Mouse (Mus musculus) frontal cortex, adult (tissue): ENCODE data around the gene Tbc1d14.
A peak's percentile ranks its signal among the peaks of the same experiment; 100 is the strongest.

ENCODE experiments used
- ATAC-seq: cut with Nextera tagmentation; 2 replicates; pipeline ENCODE4 v1.9.2; 2017; ENCODE audit warnings: mild to moderate bottlenecking, moderate library complexity, mixed read lengths; ENCODE audit not compliant: low TSS enrichment

The Tbc1d14 gene

DNA sequence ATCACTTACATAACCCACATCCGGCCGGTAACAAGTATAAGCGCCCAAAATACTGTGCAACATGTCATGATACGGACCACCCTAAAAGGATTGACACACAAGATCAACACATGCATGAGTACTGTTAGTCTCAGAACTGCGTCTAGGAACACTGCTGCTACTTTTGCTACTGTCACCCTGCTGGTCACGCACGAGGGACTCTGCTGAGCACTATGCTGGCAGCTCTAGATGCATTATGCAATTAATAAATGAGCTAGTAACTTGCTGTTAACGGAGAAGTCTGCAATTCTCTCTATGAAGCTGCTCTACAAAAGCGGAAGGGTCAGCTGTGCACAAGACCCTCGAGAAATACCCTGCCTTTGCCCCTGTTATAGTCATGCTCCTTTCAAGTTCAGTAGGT is 84.7 kb downstream of the Tbc1d14 start:
- ATAC-seq = no peak

DNA sequence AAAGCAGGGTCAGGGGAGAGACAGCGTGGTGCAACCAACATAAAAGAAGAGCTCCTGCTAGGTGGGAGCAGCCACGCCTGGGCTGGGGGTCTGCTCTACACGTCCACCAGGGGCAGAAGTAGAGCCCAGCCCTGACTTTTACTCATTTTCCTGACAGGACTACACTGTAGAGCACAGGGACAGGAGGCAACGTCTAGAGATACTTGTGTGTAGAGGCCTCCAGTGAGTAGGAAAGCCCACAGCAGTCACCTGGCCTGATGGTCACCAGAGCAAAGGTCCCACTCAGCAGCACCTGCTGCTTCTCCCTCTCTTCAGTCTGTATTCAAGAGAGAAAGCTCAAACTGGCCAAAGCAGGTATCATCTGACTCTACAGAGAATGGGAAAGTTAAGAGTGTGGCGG is 87.4 kb downstream of the Tbc1d14 start:
- no peak for ATAC-seq

- ATAC-seq = no peak
Observed at GRCm38 (mm10) chr5:36505235-36505634, 87.8 kb downstream of the Tbc1d14 start.

- peak; percentile 88 for ATAC-seq
Observed at GRCm38 (mm10) chr5:36494709-36495108, 98.4 kb downstream of the Tbc1d14 start.

DNA sequence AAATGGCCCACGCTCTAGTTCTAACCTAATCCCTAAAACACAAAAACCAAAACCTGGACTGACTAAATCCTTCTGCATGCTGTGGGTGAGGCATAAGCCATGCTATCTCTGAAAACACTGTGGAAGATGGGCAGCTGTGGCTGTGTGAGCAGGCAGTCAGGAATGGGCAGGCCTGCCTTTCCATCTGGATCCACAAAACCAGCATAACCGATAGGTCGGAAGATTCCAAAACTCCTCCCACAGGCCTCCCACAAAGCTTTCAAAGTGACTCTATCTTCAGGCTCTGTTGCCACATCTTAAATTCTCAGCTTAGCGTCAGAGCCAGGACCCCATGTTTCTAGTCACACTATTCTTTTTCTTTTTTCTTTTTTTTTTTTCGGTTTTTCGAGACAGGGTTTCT is 99.2 kb downstream of the Tbc1d14 start:
- ATAC-seq = peak; percentile 87

DNA sequence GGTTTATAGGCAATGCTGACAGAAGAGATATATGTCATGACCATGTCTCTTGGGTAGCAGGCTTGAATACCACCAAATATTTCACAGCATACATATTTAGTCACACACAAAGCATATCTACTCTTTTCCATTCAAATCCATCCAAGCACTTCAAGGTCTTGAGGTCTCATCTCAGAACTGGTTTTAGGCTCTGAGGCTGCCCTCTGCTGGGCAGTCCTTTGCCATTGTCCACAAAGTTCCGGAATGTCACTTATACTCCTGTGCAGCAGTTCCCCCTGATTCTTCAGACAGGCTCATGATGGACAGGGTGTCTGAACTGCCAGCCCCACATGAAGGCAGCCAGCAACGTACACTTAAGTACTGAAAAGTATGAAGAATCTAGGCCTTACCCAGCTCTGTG is 103.9 kb downstream of the Tbc1d14 start:
- ATAC-seq = no peak

DNA sequence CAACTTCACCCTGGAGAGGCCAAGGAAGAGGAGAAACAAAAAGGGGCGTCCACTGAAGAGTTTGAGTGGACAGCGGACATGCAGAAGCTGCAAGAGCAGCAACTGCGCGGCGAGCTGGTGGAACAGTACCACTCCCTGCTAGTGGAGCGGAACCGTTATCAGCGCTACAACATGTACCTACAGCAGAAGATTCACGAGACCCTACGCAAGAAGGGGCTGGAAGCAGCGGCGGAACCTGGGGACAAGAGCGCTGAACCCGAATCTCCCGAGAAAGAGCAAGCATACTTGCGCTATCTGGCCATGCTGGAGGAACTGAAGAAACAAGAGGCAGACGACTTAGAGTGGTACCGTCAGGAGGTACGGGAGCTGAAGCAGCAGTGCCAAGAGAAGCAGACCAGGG is 107.8 kb downstream of the Tbc1d14 start:
- no peak for ATAC-seq

- ATAC-seq = peak; percentile 92
Observed at GRCm38 (mm10) chr5:36484171-36484990, 108.7 kb downstream of the Tbc1d14 start, which contains the start of the genes Tada2b and Ccdc96. Gene Tada2b, minus strand, starts transcription at chr5:36484285. Gene Ccdc96, plus strand, starts transcription at chr5:36484588.

GRCm38 (mm10) chr5:36483203-36484101 is 109.6 kb downstream of the Tbc1d14 start:
- ATAC-seq = peak; percentile 44

DNA sequence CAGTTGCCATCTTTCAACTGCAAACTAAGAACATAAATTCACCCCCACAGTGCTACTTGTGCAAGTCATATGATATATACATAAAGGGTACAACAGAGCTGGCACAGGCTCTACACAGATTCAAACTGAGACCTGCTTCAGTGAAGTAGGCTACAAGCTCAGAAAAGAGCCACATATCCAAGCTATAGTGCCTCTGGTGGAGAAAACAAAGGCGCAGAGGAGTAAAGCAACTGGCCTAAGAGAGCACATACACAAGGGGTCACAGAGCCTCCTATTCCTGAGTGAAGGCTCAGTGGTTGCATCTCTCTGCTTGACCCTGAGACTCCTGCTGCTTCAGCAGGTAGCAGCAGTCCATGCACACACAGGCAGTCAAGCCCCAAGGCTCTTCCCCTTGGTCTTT is 112.0 kb downstream of the Tbc1d14 start:
- ATAC-seq = no peak

- no peak for ATAC-seq
Observed at GRCm38 (mm10) chr5:36480398-36480797, 112.7 kb downstream of the Tbc1d14 start.

GRCm38 (mm10) chr5:36479735-36480134 is 113.3 kb downstream of the Tbc1d14 start:
- ATAC-seq = no peak

DNA sequence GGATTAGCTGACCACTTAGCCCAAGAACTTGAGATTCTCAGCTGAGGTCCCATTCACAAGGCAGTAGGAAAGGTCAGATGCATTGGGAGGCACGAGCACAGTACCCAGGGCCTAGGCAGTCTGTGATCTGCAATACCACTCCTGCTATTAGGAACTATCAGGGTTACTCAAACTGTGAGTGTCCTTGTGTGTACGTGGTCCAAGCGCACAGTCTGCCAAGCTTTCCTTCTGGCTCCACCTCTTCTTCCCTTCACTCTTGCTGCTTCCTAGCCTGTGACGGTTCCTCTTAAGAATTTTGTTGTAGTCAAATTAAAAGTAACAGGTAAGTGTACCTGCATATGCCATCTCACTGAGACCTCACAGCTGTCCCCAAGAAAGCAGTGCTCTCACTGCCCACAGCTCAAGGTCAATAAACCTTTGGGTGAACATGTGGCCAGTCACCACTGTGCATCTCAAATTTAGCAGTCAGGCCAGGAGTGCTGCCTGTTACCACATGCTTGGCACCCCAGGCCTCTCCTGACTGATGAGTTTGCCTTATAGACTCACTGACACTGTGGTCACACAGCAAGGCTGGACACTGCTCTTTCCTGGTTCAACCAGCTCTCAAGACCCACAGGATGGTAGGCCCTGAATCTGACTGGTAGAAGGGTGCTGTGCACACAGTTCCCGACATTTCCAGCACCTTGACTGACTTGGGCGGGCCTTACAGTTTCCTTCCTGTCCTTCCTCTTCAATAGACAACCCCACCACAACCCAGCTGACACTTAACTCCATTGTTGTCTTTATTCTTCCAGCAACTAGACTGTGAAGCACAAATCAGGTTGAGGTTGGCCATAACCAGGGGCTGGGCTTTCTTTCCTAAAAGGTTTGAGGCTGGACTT is 114.3 kb downstream of the Tbc1d14 start:
- no peak for ATAC-seq

DNA sequence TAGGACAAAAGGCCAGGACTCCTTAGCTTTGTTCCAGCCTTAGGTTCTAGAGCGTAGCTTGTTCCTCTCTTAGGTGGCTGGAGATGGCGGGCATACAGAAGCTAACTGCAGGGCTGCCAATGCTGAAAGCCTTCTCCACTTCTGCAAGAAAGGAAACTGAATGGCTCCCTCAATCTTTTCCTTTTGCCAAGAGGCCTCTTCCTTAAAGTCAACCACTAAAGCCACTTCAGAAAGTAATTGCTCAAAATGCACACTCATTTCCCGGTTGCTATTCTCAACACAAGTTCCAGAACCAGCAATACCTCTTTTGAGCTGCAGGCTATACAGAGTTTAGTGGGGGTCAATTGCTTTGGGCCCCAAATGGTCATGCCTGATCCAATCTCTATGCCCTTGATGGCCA is 115.6 kb downstream of the Tbc1d14 start:
- no peak for ATAC-seq

DNA sequence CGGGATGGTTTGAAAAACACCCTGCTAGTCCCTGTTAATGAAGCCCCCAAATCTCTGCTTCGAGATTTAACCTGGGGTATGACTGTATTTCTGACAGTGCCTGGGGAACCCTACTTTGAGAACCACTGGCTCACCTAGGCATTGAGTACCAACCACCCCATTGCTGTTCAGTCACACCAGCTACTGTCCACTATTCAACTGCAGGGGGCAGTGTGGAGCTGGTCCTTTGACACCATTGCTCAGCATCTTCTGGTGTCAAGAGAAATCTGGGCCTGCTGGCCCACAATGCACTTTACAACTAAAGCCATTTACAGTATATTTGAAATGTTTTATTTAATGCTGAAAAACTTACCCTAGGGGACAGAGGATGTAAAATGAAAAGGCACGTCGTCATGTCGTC is 118.8 kb downstream of the Tbc1d14 start:
- ATAC-seq = peak; percentile 68

- no peak for ATAC-seq
Observed at GRCm38 (mm10) chr5:36472876-36473655, 120.0 kb downstream of the Tbc1d14 start.

- no peak for ATAC-seq
Observed at GRCm38 (mm10) chr5:36471206-36471605, 121.9 kb downstream of the Tbc1d14 start.

GRCm38 (mm10) chr5:36465889-36466288 is 127.2 kb downstream of the Tbc1d14 start:
- ATAC-seq = no peak

DNA sequence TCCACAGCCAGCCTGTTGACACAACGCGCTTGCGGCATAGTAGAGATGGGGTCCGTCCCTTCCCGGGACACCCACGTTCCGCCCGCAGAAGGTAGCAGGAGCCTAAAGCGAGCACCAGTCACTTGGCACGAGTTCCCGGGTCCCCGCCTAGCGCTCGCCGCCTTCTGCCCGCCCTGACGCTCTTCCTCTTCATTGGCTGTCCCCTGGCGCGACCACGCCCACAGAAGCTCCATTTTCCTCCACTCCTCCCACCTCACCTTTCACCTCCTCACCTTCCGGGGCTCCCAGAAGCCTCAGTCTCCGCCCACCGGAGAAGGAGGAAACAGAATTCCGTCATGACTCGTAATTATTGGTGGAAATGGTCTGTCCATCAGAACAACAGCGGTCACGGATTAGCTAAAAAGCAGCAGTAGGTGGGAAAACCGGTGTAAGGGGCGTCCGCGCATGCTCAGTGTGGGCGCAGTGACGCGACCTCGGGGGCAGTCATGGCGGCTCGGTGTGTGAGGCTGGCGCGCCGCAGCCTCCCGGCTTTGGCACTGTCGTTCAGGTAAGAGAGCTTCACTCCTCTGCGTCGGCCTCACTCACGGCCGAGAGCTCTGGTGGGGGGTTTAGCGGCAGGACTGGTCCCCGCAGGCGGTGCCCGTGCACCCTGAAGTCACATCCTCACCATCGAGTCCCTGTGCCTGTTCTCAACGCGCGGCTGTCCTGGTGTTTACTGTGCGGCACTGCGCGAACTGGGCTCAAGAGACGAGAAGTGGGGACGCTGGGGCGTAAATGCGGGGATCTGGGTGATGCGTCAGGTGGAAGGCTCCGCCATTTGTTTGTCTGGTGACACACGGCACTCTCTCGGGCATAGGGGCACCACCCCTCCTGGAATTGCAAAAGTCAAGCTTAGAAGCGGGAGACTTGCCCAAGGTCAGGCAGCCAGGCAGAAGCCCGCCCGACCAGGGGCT is 128.1 kb downstream of the Tbc1d14 start, which contains the start of gene Grpel1:
Gene Grpel1, plus strand, starts transcription at position 290 of the 953 bp plus-strand sequence.
- ATAC-seq = peak; percentile 94

- ATAC-seq = no peak
Observed at GRCm38 (mm10) chr5:36463391-36463790, 129.7 kb downstream of the Tbc1d14 start.
